Mouse (Mus musculus) lung, adult 2 months (tissue): ENCODE measurements around the gene Ift43.

Experiments
- CTCF ChIP-seq: fragments of 200-500 bp; IDR thresholded peaks from 2 replicates; pipeline ENCODE4 v1.5.1; 2011; ENCODE audit warnings: mild to moderate bottlenecking, low read length, control low read depth; ENCODE audit not compliant: insufficient read depth
- POLR2A ChIP-seq: fragments of 200-500 bp; IDR thresholded peaks from 2 replicates; pipeline ENCODE4 v1.6.1; 2011; ENCODE audit warnings: low read depth, mild to moderate bottlenecking, control low read depth, low read length, borderline replicate concordance; ENCODE audit errors: extremely low read depth

DNA sequence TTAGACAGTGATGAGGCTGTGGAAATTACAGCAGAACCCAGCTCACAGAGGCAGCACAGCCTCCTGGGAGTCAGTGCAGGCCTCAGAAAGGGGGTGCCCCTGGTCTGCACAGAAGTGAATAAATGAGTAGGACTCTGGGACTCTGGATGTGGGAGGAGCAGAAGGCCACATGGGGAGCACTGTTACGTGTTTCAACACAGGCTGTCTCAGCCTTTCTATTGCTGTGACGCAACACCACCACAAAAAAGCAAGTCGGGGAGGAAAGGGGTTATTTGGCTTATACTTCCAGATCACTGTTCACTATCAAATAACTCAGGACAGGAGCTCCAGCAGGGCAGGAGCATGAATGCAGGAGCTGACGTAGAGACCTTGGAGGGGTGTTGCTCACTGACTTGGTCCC lies 13.5 kb downstream of the Ift43 start:
- TF ChIP-seq CTCF (no peak), POLR2A (no peak)
